Mouse (Mus musculus): ENCODE results near the gene Cdh1. TPM values are rescaled to one million over a fixed set of nuclear protein-coding genes. Genes with fewer than 3 reads are reported as not detected.

Gene Cdh1
- polyA plus RNA-seq, 1 experiment from 2014 or later: 11.5 TPM

Other genes with a start within 250 kb of the Cdh1 start
- gene Zfp90, start 188.0 kb upstream of the Cdh1 start, polyA plus RNA-seq (2014; fragmentation: Nextera tagmentation; extraction: Ambion mirVana): 29.1 and 29.9 TPM in 2 replicates
- not detected in 2 replicates for gene 6030452D12Rik, start 102.8 kb upstream of the Cdh1 start, polyA plus RNA-seq (2014; fragmentation: Nextera tagmentation; extraction: Ambion mirVana)
- gene Cdh3, start 92.5 kb upstream of the Cdh1 start, polyA plus RNA-seq (2014; fragmentation: Nextera tagmentation; extraction: Ambion mirVana): 28.5 and 40.7 TPM in 2 replicates
- gene Gm10073, start 29.9 kb upstream of the Cdh1 start, polyA plus RNA-seq (2014; fragmentation: Nextera tagmentation; extraction: Ambion mirVana): 4.4 and 5.7 TPM in 2 replicates
- gene Tango6, start 79.7 kb downstream of the Cdh1 start, polyA plus RNA-seq (2014; fragmentation: Nextera tagmentation; extraction: Ambion mirVana): 10.0 and 10.5 TPM in 2 replicates